Mouse (Mus musculus): ENCODE data around the gene Apoa2. TPM values are rescaled to one million over a fixed set of nuclear protein-coding genes. Genes with fewer than 3 reads are reported as not detected.
"Not testable (repeated sequence)": the region's sequence is repeated elsewhere in the genome, so short reads cannot be mapped to it uniquely, and the experiment has no call there.

Gene Apoa2
- polyA plus RNA-seq, 1 experiment: 3.7 TPM

DNA sequence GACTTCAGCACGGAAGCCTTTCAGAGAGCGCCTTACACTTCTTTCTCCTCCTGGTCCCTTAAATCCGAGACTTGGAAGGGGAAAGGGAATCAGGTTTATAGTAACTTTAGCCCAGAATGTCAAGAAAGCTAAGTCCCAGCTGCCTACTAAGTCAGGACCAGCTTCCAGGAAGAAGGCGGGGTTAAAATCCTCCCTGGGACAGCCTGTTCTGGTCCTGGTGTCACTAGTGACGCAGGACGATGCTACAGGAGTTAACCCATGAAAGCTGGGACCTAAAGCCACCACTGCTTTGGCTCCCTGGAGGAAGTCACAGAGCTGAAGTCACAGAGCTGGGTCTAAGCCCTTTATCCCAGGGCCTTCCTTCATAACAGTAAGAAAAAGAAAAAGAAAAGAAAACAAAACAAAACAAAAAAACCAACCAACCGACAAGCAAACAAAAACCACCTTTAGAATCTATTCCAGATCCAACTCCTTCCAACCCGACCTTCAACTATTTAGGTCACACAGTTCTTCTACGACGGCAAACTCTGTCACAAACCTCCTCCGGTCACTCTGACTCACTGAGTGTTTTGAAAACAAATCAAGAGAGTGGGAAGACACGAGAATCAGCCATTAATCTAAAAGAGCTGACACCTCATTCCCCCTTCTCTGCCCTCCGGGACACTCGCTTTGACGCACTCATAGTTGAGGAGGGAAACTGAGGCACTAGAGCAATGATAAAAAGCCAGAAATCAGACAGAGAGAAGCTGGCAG is 15.3 kb downstream of the Apoa2 start:
- TF ChIP-seq POLR2A (IDR thresholded peaks at IDR 0.05; ENCODE audit: borderline replicate concordance, extremely low read depth, insufficient read depth, insufficient read length, poor library complexity, severe bottlenecking) (no peak), CTCF (IDR thresholded peaks at IDR 0.05; ENCODE audit: borderline replicate concordance, extremely low read depth, insufficient read depth, insufficient read length) (no peak)
- DNase-seq (ENCODE audit: low read depth): no peak

DNA sequence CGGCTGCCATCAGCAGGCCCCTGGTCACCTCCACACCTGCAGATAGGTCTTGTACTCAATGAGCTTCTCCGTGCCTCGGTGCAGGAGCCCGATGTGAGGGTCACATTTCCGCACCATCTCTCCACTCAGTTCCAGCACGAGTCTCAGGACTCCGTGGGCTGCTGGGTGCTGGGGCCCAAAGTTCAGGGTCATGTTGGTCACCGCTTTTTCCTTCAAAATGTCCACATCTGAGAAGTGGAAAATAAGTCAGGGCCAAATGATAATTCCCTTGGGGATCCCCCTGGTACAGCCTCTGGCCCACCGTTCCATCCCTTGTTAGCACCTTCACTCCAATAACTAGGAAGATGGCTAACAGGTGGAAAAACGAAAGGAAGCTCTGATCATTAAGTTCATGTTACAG is 16.1 kb downstream of the Apoa2 start:
- DNase-seq (ENCODE audit: low read depth): no peak
- TF ChIP-seq POLR2A (IDR thresholded peaks at IDR 0.05; ENCODE audit: borderline replicate concordance, extremely low read depth, insufficient read depth, insufficient read length, poor library complexity, severe bottlenecking) (no peak), CTCF (IDR thresholded peaks at IDR 0.05; ENCODE audit: borderline replicate concordance, extremely low read depth, insufficient read depth, insufficient read length) (no peak)

DNA sequence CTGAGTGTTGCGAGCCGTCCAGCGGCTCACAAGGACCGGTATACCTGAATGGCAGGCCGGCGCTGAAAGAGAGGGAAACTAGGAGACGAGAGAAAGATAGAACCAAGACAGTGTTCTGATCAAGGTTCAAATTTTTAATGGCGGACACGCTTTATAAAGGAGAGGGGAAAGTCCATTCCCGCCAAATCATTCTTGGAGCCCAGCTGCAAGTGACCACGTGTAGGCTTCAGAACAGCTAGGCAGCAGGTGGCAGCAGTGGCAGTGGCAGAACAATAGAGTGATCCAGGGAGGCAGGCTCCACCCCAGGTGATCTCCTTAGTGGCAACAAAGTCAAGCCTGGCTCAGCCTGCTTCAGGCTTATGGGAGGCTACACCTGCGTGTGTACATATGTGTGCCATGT is 17.1 kb downstream of the Apoa2 start:
- not testable (repeated sequence) for DNase-seq (ENCODE audit: low read depth)

DNA sequence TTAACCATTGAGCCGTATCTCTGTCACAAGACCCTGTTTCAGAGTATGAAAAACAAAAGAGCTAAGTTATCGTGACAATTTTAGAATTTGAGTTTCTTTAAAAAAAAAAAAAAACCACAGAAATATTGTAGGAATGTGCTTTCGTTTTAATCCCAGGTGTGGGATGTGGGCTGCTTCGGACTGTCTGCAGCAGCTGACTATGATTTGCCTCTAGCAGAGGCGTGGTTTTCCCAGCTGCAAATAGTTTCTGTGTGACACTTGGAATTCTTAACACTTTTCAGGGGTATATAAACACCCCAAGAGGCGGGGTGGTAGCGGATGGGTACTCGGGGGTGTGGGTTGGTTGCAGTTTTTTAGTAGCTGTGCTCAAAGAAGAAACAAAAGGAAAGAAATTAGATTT is 20.5 kb downstream of the Apoa2 start:
- TF ChIP-seq CTCF (IDR thresholded peaks at IDR 0.05; ENCODE audit: borderline replicate concordance, extremely low read depth, insufficient read depth, insufficient read length) (no peak), POLR2A (IDR thresholded peaks at IDR 0.05; ENCODE audit: borderline replicate concordance, extremely low read depth, insufficient read depth, insufficient read length, poor library complexity, severe bottlenecking) (no peak)
- no peak for DNase-seq (ENCODE audit: low read depth)

DNA sequence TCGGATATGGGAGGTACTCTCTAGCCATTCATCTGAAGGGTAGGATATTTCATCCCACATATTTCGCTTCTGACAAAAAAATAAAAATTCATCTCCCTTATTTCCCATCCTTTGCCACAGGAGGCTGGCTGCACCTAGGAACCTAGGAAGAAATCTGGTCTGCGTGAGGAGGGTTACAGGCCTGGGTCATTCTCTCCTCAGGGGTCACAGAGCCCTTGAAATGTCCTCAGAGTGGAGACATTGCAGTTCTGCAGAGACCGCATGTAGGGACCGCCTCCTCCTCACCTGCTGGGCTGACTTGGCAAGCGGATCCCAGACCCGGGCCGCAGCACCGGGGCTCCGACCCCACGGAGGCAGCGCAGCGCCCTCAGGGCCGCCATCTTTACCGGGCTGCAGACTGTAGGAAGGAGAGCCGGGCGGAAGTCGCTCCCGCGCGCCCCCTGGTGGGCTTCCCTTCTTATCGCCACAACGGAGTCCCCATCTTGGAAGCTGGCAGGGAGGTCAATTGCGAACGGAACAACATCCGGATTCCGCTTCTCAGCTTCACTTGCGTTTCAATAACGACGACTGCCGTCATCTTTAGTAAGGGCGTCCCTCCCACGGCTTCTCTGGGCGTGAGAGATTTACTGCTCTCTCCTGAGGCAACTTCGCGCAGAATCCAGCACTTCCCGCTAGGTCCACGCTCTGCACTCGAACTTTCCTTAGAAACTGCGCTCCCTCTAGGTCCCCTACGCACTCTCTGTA is 22.0 kb downstream of the Apoa2 start:
- DNase-seq (ENCODE audit: low read depth): peak; percentile 100
- TF ChIP-seq CTCF (IDR thresholded peaks at IDR 0.05; ENCODE audit: borderline replicate concordance, extremely low read depth, insufficient read depth, insufficient read length) (peak; percentile 92), POLR2A (IDR thresholded peaks at IDR 0.05; ENCODE audit: borderline replicate concordance, extremely low read depth, insufficient read depth, insufficient read length, poor library complexity, severe bottlenecking) (peak; percentile 87)

DNA sequence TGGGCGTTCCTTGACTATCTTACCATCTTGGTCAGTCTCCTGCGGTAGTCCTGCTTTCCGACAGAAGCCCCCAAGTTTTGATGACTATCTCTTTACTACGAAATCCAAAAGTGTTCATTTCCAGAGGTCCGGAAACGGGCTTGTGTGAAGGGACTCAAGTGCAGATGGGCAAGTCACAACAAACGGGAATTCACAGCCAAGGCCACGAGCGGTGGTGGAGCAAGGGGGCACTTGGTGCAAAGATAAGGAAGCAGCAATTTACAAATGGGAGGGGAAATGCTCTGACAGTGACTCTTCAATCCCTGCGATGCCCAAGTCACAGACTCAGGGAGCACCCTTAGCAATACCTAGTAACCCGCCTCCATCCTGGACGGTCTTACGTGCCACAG is 22.6 kb downstream of the Apoa2 start:
- DNase-seq (ENCODE audit: low read depth): no peak
- TF ChIP-seq POLR2A (IDR thresholded peaks at IDR 0.05; ENCODE audit: borderline replicate concordance, extremely low read depth, insufficient read depth, insufficient read length, poor library complexity, severe bottlenecking) (no peak), CTCF (IDR thresholded peaks at IDR 0.05; ENCODE audit: borderline replicate concordance, extremely low read depth, insufficient read depth, insufficient read length) (no peak)

DNA sequence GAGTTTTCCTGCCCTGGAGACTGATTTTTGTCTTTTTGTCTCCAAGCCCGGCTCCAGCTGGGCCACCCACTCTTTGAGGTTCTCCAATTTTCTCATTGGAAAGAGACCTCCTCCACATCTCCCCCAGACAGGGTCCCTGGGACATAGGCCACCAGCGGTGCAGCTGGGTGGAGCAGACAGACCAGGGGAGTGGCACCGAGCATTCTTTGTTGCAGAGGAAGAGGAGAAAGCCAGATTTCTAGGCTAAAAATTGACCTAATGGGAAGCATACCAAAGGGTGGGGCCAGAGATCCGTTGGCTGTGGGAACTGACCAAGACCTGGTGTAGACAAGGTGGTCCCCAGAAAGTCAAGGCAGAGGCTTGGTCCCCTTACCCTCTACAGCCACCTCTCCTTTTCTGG is 23.1 kb downstream of the Apoa2 start:
- TF ChIP-seq POLR2A (IDR thresholded peaks at IDR 0.05; ENCODE audit: borderline replicate concordance, extremely low read depth, insufficient read depth, insufficient read length, poor library complexity, severe bottlenecking) (no peak), CTCF (IDR thresholded peaks at IDR 0.05; ENCODE audit: borderline replicate concordance, extremely low read depth, insufficient read depth, insufficient read length) (no peak)
- no peak for DNase-seq (ENCODE audit: low read depth)

DNA sequence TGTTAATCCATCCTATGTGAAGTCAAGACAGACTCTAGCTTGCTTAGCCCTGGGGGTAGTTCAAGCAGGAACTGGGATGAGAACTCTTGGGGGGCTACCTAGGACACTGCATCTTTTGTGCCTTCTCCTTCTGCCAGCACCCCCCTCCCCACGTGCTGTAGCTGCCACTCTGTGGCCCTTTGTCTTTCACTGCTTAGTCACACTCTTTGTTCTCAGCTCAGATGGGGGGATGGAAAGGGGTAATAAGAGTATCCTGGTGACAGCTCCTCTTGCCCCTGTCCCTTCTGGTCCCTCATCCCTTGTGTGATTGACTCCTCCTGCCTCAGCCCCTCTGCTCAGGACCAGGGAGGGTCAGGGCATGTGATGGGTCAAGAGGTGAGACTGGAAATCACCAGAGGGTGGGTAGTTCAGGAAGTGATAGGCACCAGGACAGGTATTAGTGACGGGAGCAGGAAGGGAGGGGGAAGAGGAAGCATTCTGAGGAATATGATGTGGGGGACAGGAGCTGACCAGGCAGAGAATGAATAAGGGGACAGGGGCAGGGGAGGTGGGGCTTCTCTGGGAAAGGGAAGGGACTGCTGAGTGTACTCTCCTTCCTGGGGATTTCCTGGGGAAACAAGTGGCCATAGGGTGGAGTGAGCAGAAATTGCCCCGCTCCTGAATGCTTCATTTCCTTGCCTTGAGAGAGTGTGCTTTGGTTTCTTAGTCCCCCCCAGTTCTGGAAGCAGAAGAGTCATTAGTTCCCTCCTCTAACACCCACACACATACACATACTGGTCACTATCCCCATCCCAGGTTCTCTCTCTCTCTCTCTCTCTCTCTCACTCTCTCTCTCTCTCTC is 23.8 kb downstream of the Apoa2 start:
- TF ChIP-seq CTCF (IDR thresholded peaks at IDR 0.05; ENCODE audit: borderline replicate concordance, extremely low read depth, insufficient read depth, insufficient read length): no peak
- no peak for TF ChIP-seq POLR2A (IDR thresholded peaks at IDR 0.05; ENCODE audit: borderline replicate concordance, extremely low read depth, insufficient read depth, insufficient read length, poor library complexity, severe bottlenecking)

DNA sequence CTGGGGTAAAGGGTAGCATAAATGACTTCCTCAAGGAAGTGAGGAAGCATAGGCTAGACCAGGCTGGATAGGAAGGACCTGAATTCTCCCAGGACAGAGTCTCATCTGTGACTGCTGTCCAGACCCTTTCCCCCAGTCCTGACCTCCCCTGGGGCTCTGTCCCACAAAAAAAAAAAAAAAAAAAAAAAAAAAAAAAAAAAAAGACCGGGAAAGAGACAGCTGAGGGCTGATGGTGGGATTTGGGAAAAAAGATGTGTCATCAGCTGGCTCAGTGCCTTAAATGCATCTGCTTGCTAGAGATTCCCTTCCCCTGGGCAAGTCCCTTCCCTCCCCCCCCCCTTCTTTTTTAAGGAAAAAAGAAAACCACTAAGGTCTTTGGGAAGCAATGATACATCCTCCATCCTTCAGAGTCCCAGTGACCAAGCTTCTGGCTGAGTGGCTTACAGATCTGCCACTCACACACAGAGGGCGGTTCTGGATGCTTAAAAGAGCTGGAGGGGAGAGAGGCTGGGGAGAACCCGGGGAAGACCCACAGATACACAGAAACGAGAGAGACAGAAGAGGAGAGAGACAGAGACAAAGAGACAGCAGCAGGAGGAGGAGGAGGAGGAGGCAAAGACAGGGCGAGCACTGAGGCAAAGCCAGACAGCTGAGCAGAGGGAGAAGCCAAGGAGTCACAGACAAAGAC is 25.2 kb downstream of the Apoa2 start, which contains the start of gene Adamts4:
TSS of gene Adamts4 (plus strand) at position 509 of the 688 bp plus-strand sequence.
- TF ChIP-seq POLR2A (IDR thresholded peaks at IDR 0.05; ENCODE audit: borderline replicate concordance, extremely low read depth, insufficient read depth, insufficient read length, poor library complexity, severe bottlenecking) (no peak), CTCF (IDR thresholded peaks at IDR 0.05; ENCODE audit: borderline replicate concordance, extremely low read depth, insufficient read depth, insufficient read length) (no peak)
- peak; percentile 84 for DNase-seq (ENCODE audit: low read depth)

More for the DNA sequence above, 23.8 kb downstream of the Apoa2 start:
- DNase-seq (ENCODE audit: low read depth): peak; percentile 31

DNA sequence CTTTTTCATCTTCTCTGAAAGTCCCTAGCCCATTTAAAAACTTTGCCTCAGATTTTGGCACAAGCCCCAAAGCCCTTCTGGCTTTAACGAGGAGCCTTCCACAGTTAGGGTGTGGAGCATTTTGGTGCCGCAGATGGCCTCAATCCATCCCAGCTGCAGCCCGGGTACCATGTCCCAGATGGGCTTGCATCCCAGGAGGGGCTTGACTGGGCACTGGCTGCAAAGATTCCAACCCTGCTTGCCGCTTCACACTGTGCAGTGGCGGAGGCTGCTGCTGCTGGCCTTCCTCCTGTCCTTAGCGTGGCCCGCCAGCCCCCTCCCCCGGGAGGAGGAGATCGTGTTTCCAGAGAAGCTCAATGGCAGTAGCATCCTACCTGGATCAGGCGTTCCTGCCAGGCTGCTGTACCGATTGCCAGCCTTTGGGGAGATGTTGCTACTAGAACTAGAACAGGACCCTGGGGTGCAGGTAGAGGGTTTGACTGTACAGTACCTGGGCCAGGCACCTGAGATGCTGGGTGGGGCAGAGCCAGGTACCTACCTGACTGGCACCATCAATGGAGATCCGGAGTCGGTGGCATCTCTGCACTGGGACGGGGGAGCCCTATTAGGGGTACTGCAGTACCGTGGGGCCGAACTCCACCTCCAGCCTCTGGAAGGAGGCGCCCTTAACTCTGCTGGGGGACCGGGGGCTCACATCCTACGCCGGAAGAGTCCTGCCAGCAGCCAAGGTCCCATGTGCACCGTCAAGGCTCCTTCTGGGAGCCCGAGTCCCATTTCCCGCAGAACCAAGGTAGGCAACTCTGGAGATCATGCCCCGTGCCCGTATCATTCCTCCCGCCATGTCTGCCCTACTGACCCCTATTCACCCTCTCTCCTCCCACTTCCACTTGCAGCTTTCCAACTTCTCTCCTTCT is 26.1 kb downstream of the Apoa2 start, which contains the start of gene Ndufs2:
TSS of gene Ndufs2 (minus strand) at position 709 of the 914 bp plus-strand sequence.
- peak; percentile 89 for DNase-seq (ENCODE audit: low read depth)
- TF ChIP-seq POLR2A (IDR thresholded peaks at IDR 0.05; ENCODE audit: borderline replicate concordance, extremely low read depth, insufficient read depth, insufficient read length, poor library complexity, severe bottlenecking) (no peak), CTCF (IDR thresholded peaks at IDR 0.05; ENCODE audit: borderline replicate concordance, extremely low read depth, insufficient read depth, insufficient read length) (no peak)

Data from brain, embryonic 14.5 days (tissue).